Mouse (Mus musculus) urinary bladder, postnatal 25 days (tissue): ENCODE results near the gene Aff1.

Experiments used
- DNase-seq: peaks from one replicate; pipeline ENCODE4 v3.0.0; 2022; ENCODE audit warnings: low spot score

The Aff1 gene

GRCm38 (mm10) chr5:103806851-103807578 is 114.8 kb downstream of the Aff1 start:
- DNase-seq = no peak

GRCm38 (mm10) chr5:103807637-103808312 is 115.6 kb downstream of the Aff1 start:
- DNase-seq = no peak

- no peak for DNase-seq
Measured at GRCm38 (mm10) chr5:103809674-103810330, 117.6 kb downstream of the Aff1 start.

- no peak for DNase-seq
Measured at GRCm38 (mm10) chr5:103813291-103813690, 121.1 kb downstream of the Aff1 start.

- DNase-seq = no peak
Measured at GRCm38 (mm10) chr5:103813997-103814542, 121.9 kb downstream of the Aff1 start.

- no peak for DNase-seq
Measured at GRCm38 (mm10) chr5:103814551-103815248, 122.5 kb downstream of the Aff1 start.

GRCm38 (mm10) chr5:103815249-103815617 is 123.1 kb downstream of the Aff1 start:
- DNase-seq = no peak

- DNase-seq = no peak
Measured at GRCm38 (mm10) chr5:103816718-103817117, 124.5 kb downstream of the Aff1 start.

- peak; percentile 64 for DNase-seq
Measured at GRCm38 (mm10) chr5:103817754-103818153, 125.6 kb downstream of the Aff1 start.

- DNase-seq = no peak
Measured at GRCm38 (mm10) chr5:103818602-103819001, 126.4 kb downstream of the Aff1 start.

GRCm38 (mm10) chr5:103819674-103820073 is 127.5 kb downstream of the Aff1 start:
- no peak for DNase-seq

GRCm38 (mm10) chr5:103821062-103821461 is 128.9 kb downstream of the Aff1 start:
- DNase-seq = no peak

GRCm38 (mm10) chr5:103821500-103822298 is 129.5 kb downstream of the Aff1 start:
- no peak for DNase-seq

GRCm38 (mm10) chr5:103822949-103823348 is 130.8 kb downstream of the Aff1 start:
- no peak for DNase-seq

- DNase-seq = no peak
Measured at GRCm38 (mm10) chr5:103828304-103828703, 136.1 kb downstream of the Aff1 start.

GRCm38 (mm10) chr5:103828729-103829128 is 136.6 kb downstream of the Aff1 start:
- DNase-seq = no peak

GRCm38 (mm10) chr5:103829158-103829557 is 137.0 kb downstream of the Aff1 start:
- DNase-seq = no peak

- no peak for DNase-seq
Measured at GRCm38 (mm10) chr5:103830886-103831285, 138.7 kb downstream of the Aff1 start.

GRCm38 (mm10) chr5:103835471-103836147 is 143.4 kb downstream of the Aff1 start:
- DNase-seq = no peak

- no peak for DNase-seq
Measured at GRCm38 (mm10) chr5:103836148-103836784, 144.1 kb downstream of the Aff1 start.
